In the genomic region with DNA sequence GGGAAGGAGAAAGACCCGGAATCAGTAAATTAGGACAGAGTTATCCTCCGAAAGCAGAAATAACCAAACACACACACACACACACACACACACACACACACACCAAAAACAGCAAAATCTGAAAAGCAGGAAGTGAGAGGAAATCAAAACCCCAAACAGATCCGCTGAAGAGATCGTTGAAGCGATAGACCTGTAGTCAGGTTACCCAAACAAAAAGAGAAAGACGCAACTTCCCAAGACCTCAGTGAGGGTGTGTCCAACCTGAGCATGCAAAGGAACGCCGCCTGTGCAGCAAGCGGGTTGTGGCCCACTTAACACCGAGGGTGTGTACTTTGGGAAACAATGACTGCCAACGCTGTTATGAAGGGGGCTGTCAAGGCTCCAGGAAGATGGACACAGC, we compare ENCODE assay signal across 12 mouse cellular contexts. TPM values are rescaled to one million over a fixed set of nuclear protein-coding genes. Genes with fewer than 3 reads are reported as not detected.
DNase-seq lines count a peak whose midpoint lies in the region; ATAC-seq lines count a peak whose summit lies in the region.
"Had no signal": no experiment of that assay in that cellular context is flagged by ENCODE, and none has a peak within 500 bp of the region (broad histone marks: within the 10 kb centered on the region; RNA-seq: fewer than 3 reads in every experiment).

No protein-coding gene starts in this region.

- peak; percentile 30 to 44 for DNase-seq in thymus, postnatal 10 days (ENCODE audit: low spot score in 2 of 2)
- no peak for DNase-seq in embryo, embryonic 11 days
- DNase-seq in left cerebral cortex, adult 8-10 months (ENCODE audit: low spot score in 2 of 2) = no peak
- DNase-seq in yolk sac, embryonic 10.5 days (ENCODE audit: low spot score) = no peak

- no peak overlapping the region for H3K4me3 ChIP-seq in heart, embryonic 16.5 days (ENCODE audit: low read length)
- no peak overlapping the region for H3K4me3 ChIP-seq in heart, embryonic 12.5 days
- peak overlapping the region; percentile 13 for H3K4me3 ChIP-seq in brown adipose tissue, adult 24 weeks (ENCODE audit: insufficient read depth, low read depth, low read length)
- peak overlapping the region; percentile 76 for H3K4me3 ChIP-seq in megakaryocyte, embryonic 14.5 days (replicated peaks)
- H3K4me3 ChIP-seq: midbrain, embryonic 12.5 days had no signal

- H3K27me3 ChIP-seq in heart, embryonic 16.5 days (ENCODE audit: control insufficient read depth, insufficient read depth, low read length) = no peaks in the 10 kb centered on the region
- no peaks in the 10 kb centered on the region for H3K27me3 ChIP-seq in heart, embryonic 12.5 days (replicated peaks)
- no peaks in the 10 kb centered on the region for H3K27me3 ChIP-seq in megakaryocyte, embryonic 14.5 days (replicated peaks)
- H3K27me3 ChIP-seq: midbrain, embryonic 12.5 days had no signal

- WGBS in heart, embryonic 16.5 days = 71% methylated on average over 11 of the region's 11 CpGs
- WGBS in heart, embryonic 12.5 days = 74% methylated on average over 11 of the region's 11 CpGs

- peaks cover 21% of the 10 kb centered on the region for H3K4me1 ChIP-seq in heart, embryonic 16.5 days (ENCODE audit: control insufficient read depth, insufficient read depth, low read length)
- H3K4me1 ChIP-seq in heart, embryonic 12.5 days (replicated peaks) = peaks cover 35% of the 10 kb centered on the region
- H3K4me1 ChIP-seq in brown adipose tissue, adult 24 weeks (ENCODE audit: control insufficient read depth, insufficient read depth, insufficient read length, low read length) = peaks cover 18% of the 10 kb centered on the region
- H3K4me1 ChIP-seq in megakaryocyte, embryonic 14.5 days = peaks cover 100% of the 10 kb centered on the region
- H3K4me1 ChIP-seq: midbrain, embryonic 12.5 days had no signal

- H3K36me3 ChIP-seq in heart, embryonic 16.5 days (ENCODE audit: control insufficient read depth, insufficient read depth) = peaks cover 19% of the 10 kb centered on the region
- H3K36me3 ChIP-seq in heart, embryonic 12.5 days = peaks cover 47% of the 10 kb centered on the region
- peaks cover 99% of the 10 kb centered on the region for H3K36me3 ChIP-seq in megakaryocyte, embryonic 14.5 days (replicated peaks; ENCODE audit: low read length)

- peak overlapping the region; percentile 1 for H3K4me2 ChIP-seq in heart, embryonic 16.5 days (ENCODE audit: low read depth, low read length)
- H3K4me2 ChIP-seq in heart, embryonic 12.5 days = no peak overlapping the region
- H3K4me2 ChIP-seq: midbrain, embryonic 12.5 days had no signal

- H3K27ac ChIP-seq in heart, embryonic 16.5 days (ENCODE audit: low read length) = no peak overlapping the region
- H3K27ac ChIP-seq in heart, embryonic 12.5 days (ENCODE audit: poor library complexity, severe bottlenecking) = no peak overlapping the region
- H3K27ac ChIP-seq in brown adipose tissue, adult 24 weeks (replicated peaks; ENCODE audit: low read depth, low read length) = peak overlapping the region; percentile 72
- H3K27ac ChIP-seq: midbrain, embryonic 12.5 days had no signal

- H3K9ac ChIP-seq in heart, embryonic 16.5 days (ENCODE audit: low read length) = no peak overlapping the region
- H3K9ac ChIP-seq in heart, embryonic 12.5 days = no peak overlapping the region
- H3K9ac ChIP-seq: midbrain, embryonic 12.5 days had no signal

- no peak for ATAC-seq in heart, embryonic 16.5 days (replicated peaks; ENCODE audit: extremely low read depth, insufficient read depth, low FRiP score)
- ATAC-seq in heart, embryonic 12.5 days (ENCODE audit: insufficient number of reproducible peaks, low FRiP score) = no peak

- H3K9me3 ChIP-seq in heart, embryonic 16.5 days (replicated peaks; ENCODE audit: control insufficient read depth, low read length) = no peaks in the 10 kb centered on the region
- H3K9me3 ChIP-seq in heart, embryonic 12.5 days (replicated peaks) = no peaks in the 10 kb centered on the region
- H3K9me3 ChIP-seq in megakaryocyte, embryonic 14.5 days = no peaks in the 10 kb centered on the region
- H3K9me3 ChIP-seq: midbrain, embryonic 12.5 days had no signal

RNA-seq across cellular contexts. Expression of a gene that starts 38.9 kb away (rescaled TPM):
- not detected in 2 replicates for polyA plus RNA-seq in heart, embryonic 16.5 days (2015; fragmentation: Nextera tagmentation; extraction: Ambion mirVana)
- not detected in 2 replicates for polyA plus RNA-seq in heart, embryonic 12.5 days (2016; fragmentation: Nextera tagmentation; extraction: Ambion mirVana)
- polyA plus RNA-seq in brown adipose tissue, adult 24 weeks (2012; ENCODE audit: insufficient read depth, insufficient read length, missing spikeins) = not detected in 2 replicates
- polyA plus RNA-seq in megakaryocyte, embryonic 14.5 days (2012; ENCODE audit: insufficient read depth, low replicate concordance) = 20.4 and 26.5 TPM in 2 replicates
- not detected for total RNA-seq in left cerebral cortex, adult 8-10 months (2022)
- total RNA-seq: gastrocnemius, adult 18-20 months had no signal
- polyA plus RNA-seq: embryonic facial prominence, embryonic 11.5 days; intestine, embryonic 14.5 days; midbrain, embryonic 12.5 days had no signal

Comparison
In these comparisons a context has a peak if more than half of its experiments do, and no peak if none do; other contexts are left out.
1. H3K4me3 ChIP-seq: peak in brown adipose tissue, adult 24 weeks (single experiment) and megakaryocyte, embryonic 14.5 days (single experiment); none in heart, embryonic 16.5 days (single experiment) and heart, embryonic 12.5 days (single experiment).
2. DNase-seq: peak in thymus, postnatal 10 days (2 of 2); none in embryo, embryonic 11 days (single experiment), left cerebral cortex, adult 8-10 months (0 of 2) and yolk sac, embryonic 10.5 days (single experiment).
3. RNA of a gene that starts 38.9 kb away (polyA plus RNA-seq): 20.4 to 26.5 TPM in megakaryocyte, embryonic 14.5 days; not detected in heart, embryonic 16.5 days, not detected in heart, embryonic 12.5 days and not detected in brown adipose tissue, adult 24 weeks; every median in the first group is over 10 times any median in the second.